Mouse (Mus musculus): ENCODE measurements around the gene Wwc1. TPM values are rescaled to one million over a fixed set of nuclear protein-coding genes. Genes with fewer than 3 reads are reported as not detected.

Wwc1 gene
- 0.15 to 0.63 TPM (median 0.22 TPM) in 4 replicates for total RNA-seq (2023; ENCODE audit: inconsistent age)

DNA sequence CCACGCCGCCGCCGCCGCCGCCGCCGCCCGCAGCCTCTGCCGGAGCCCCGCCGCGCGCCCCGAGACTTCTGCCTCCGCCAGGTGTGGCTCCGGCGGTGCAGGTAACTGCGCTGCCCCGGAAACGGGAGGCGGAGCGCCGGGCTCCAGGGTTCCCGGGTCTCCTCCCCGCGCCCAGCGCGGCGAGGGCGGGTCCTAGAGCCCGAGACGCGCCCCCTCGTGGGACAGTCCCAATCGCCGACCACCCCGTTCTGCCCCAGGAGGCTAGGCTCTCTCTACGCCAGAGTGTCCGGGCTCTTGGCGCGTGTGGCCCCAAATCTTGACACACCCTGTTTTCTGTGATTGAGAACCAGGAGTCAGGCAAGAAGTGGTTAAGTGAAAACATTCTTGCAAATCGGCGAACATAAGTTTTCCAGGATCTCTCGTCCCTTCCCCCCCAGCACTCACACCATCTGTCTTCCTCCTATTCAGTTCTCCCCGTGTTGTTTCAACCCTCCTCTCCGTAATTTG lies at the start of gene Wwc1:
Wwc1 (minus strand) TSS at position 117 of the 507 bp plus-strand sequence.

DNA sequence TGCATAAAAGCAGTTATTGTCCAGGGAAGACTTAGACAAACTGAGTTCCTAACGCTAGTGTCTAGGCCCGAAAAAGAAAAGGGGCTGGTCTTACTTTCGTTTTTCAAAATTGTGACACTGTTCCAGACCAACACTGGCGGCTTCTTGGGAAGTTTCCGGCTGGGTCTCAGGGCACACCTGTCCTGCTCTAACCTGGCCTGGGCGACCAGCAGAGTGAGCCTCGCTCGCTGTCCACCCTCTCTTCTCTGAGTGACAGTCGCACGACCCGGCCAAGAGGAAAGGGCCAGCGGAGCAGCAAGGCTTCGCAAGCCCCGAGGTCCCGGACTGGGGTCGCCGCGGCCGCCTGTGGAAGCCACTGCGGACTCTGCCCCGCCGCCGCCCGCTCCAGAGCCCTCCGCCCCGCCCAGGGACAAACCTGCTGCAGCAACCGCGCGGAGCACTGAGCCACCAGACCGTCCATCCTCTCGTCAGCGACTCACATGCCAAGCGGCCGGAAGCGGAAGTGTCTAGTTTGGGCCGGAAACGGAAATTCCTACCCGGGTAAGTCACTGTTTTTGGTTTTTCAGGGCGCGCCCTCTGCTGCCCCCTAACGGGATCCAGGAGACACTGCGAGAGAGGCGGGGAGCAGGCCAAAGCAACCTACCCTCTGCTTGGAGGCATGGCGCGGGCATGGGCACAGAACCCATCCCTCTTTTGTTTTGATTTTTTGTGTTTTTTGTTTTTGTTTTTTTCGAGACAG lies 146.1 kb downstream of the Wwc1 start, which contains the start of gene Rars:
Rars (minus strand) TSS at position 485 of the 739 bp plus-strand sequence.

DNA sequence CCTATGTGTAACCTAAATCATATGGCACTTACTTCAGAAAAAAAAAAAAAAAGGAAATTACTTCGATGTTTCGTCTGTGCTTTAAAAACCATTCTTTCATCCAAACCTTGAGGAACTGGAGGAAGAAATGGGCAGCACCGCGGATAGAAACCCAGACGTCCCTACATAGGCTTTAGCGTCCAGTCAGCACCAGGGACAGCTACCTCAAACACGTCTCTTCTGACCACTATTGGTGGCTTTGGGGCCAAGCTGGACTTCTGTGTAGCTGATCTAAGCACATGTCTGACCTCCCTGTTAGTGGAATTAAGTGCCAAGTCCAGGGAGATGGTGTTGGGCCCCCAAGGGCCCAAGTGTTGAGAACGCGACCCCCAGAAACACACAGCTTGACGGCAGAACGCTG lies 181.5 kb downstream of the Wwc1 start, which contains the start of gene Fbll1:
Fbll1 (minus strand) TSS at position 11 of the 400 bp plus-strand sequence.

Other genes with a start within 250 kb of the Wwc1 start
- 21.1 to 24.4 TPM (median 23.9 TPM) in 4 replicates for gene Pank3, start 211.0 kb downstream of the Wwc1 start, total RNA-seq (2023; ENCODE audit: inconsistent age)
- not detected in 4 replicates for gene Fbll1, start 181.6 kb downstream of the Wwc1 start, total RNA-seq (2023; ENCODE audit: inconsistent age)
- 72.2 to 90.3 TPM (median 81.7 TPM) in 4 replicates for gene Rars, start 146.0 kb downstream of the Wwc1 start, total RNA-seq (2023; ENCODE audit: inconsistent age)